Mouse (Mus musculus) forebrain, embryonic 11.5 days (tissue): ENCODE measurements around the gene Cnpy2. TPM values are rescaled to one million over a fixed set of nuclear protein-coding genes. Genes with fewer than 3 reads are reported as not detected.
A peak's percentile ranks its signal among the peaks of the same experiment; 100 is the strongest.

Experiments used
- ATAC-seq: fragments of 200-750 bp; cut with Nextera tagmentation; replicated peaks from 2 replicates; pipeline ENCODE4 v1.8.0; 2017; ENCODE audit warnings: moderate TSS enrichment; ENCODE audit not compliant: low FRiP score
- DNase-seq: peaks from one replicate; pipeline ENCODE4 v3.0.0-alpha.2; 2017; ENCODE audit warnings: low spot score
- H3K27ac ChIP-seq: fragments of 300-500 bp; sonication (generic); 2 replicates; pipeline ENCODE4 v1.5.1; 2014; ENCODE audit warnings: low read depth, low read length
- H3K27me3 ChIP-seq: fragments of 300-500 bp; sonication (generic); 2 replicates; pipeline ENCODE4 v1.6.1; 2014; ENCODE audit warnings: mild to moderate bottlenecking, low read length, mixed read lengths; ENCODE audit not compliant: control insufficient read depth, insufficient read depth
- H3K36me3 ChIP-seq: fragments of 300-500 bp; sonication (generic); 2 replicates; pipeline ENCODE4 v1.6.1; 2014; ENCODE audit warnings: mild to moderate bottlenecking, low read length, moderate library complexity, mixed read lengths; ENCODE audit not compliant: control insufficient read depth, insufficient read depth
- H3K4me1 ChIP-seq: fragments of 300-500 bp; sonication (generic); replicated peaks from 2 replicates; pipeline ENCODE4 v1.6.1; 2014; ENCODE audit warnings: low read length, mixed read lengths; ENCODE audit not compliant: control insufficient read depth, insufficient read depth
- H3K4me2 ChIP-seq: fragments of 300-500 bp; sonication (generic); 2 replicates; pipeline ENCODE4 v1.6.1; 2014; ENCODE audit warnings: low read depth, mild to moderate bottlenecking, low read length, moderate library complexity, mixed read lengths; ENCODE audit not compliant: severe bottlenecking
- H3K4me3 ChIP-seq: fragments of 300-500 bp; sonication (generic); 2 replicates; pipeline ENCODE4 v1.5.1; 2014; ENCODE audit warnings: low read depth, low read length
- H3K9ac ChIP-seq: fragments of 300-500 bp; sonication (generic); 2 replicates; pipeline ENCODE4 v1.6.1; 2014; ENCODE audit warnings: low read length
- H3K9me3 ChIP-seq: fragments of 300-500 bp; sonication (generic); 2 replicates; pipeline ENCODE4 v1.6.1; 2016; ENCODE audit warnings: low read length, mixed read lengths; ENCODE audit not compliant: control insufficient read depth
- WGBS: fragments of 180-500 bp; shearing (Covaris S2); extraction: QIAGEN DNeasy Blood & Tissue Kit; methylation state at CpG from one replicate; pipeline ENCODE4 v1.1.7; 2014; 5-methylcytosine and 5-hydroxymethylcytosine counted together
- polyA plus RNA-seq: library from polyadenylated mRNA; unstranded; fragments of >200 nt; fragmentation: Nextera tagmentation; extraction: Ambion mirVana; gene quantifications from 2 replicates; pipeline ENCODE4 v1.2.1, GENCODE M21; 2014

Gene Cnpy2
- polyA plus RNA-seq, 1 experiment from 2014 or later: 222 TPM

DNA sequence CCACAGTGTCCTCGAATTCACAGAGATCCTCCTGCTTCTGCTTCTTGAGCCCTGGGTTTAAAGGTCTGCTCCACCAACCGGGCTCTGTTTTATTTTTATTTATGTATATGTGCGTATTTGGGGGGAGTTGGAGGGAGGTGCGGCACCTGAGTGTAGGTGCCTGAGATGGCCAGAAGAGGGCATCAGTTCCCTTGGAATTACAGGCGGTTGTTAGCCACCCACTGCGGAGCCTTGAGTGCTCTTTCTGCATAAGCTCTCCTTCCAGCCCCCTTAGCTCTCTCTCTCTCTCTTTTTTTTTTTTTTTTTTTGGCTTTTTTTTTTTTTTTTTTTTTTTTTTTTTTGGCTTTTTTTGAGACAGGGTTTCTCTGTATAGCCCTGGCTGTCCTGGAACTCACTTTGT, 52.1 kb downstream of the Cnpy2 start:
- Histone ChIP-seq H3K36me3 (no peaks in the 10 kb centered on the region), H3K27me3 (no peaks in the 10 kb centered on the region), H3K9ac (no peak overlapping the region), H3K4me2 (no peak overlapping the region), H3K9me3 (no peaks in the 10 kb centered on the region), H3K4me1 (peaks cover 12% of the 10 kb centered on the region; the same call in 1 of the 2 replicates), H3K4me3 (no peak overlapping the region), H3K27ac (no peak overlapping the region)
- ATAC-seq: no peak
- 72% methylated on average over 6 of the region's 6 CpGs for WGBS
- DNase-seq: no peak

DNA sequence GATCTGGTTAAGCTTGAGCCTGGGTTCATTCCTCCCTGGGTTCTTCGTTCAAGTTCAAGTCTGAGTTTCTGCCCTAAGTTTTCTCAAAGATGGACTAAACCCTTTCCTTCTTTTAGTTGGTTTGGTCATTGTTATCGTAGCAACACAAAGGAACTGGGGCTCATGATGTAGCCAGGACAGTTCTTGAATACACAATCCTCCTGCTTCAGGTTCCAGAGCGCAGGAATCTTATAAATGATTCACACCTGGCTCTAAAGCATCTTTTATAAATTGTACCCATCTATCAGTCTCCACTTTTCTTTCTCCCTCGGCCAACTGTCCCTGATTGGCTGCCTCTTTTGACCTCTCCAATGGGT, 53.8 kb downstream of the Cnpy2 start:
- peak overlapping the region; percentile 92; the same call in 1 of the 2 replicates for H3K9ac ChIP-seq
- no peaks in the 10 kb centered on the region for H3K9me3 ChIP-seq
- H3K27ac ChIP-seq: peak overlapping the region; percentile 76
- H3K4me2 ChIP-seq: peak overlapping the region; percentile 79
- DNase-seq (no peak), ATAC-seq (no peak)
- peak overlapping the region; percentile 67 for H3K4me3 ChIP-seq
- no peaks in the 10 kb centered on the region for H3K36me3 ChIP-seq
- no peaks in the 10 kb centered on the region for H3K27me3 ChIP-seq
- peaks cover 12% of the 10 kb centered on the region; the same call in 1 of the 2 replicates for H3K4me1 ChIP-seq
- 51% methylated on average over 4 of the region's 4 CpGs for WGBS

DNA sequence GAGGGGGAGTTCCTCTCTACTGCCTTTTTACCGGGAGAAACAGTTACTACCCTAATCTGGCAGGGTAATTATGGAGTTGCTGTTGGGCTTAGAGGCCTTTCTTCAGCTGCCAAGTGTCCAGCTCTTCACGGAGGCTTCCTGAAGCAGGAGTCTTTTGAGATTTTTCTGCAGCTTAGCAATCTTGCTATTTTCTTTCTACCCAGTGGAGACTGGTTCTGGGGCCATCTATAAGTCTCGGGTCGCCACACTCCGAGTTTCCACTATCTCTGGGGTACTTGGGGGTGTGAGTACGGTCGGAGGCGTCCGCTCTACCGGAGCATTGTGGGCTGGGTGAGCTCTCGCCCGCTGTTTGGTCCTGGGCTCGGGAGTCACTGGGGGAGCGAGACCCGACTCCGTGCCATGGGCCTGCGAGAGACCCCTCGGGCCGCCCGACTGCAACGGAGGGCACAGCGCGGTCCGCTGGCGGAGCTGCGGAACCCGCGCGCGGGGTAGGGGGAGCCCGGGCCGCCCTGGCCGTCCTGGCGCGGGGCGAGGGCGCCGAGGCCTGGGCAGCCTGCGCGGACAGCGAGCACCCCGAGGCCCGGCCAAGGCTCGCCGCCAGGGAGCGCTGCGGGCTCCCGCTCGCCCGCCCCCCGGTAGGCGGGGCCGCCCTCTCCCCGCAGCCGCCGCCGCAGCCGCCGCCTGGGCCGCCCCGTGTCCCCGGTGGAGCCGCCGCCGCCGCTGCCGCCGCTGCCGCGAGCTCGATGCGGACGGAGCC, 54.4 kb downstream of the Cnpy2 start, which contains the start of gene Ankrd52:
Gene Ankrd52, plus strand, starts transcription at position 661 of the 757 bp plus-strand sequence.
- H3K9me3 ChIP-seq: no peaks in the 10 kb centered on the region
- no peaks in the 10 kb centered on the region for H3K27me3 ChIP-seq
- peaks cover 1% of the 10 kb centered on the region; the same call in 1 of the 2 replicates for H3K36me3 ChIP-seq
- peak within 1 kb of the TSS; percentile 92 for H3K9ac ChIP-seq
- ATAC-seq: peak; percentile 93
- under 1% methylated on average over 66 of the region's 73 CpGs for WGBS
- H3K4me2 ChIP-seq: peak within 1 kb of the TSS; percentile 79
- DNase-seq: peak; percentile 92
- H3K4me1 ChIP-seq: peaks cover 12% of the 10 kb centered on the region; the same call in 1 of the 2 replicates
- H3K27ac ChIP-seq: peak within 1 kb of the TSS; percentile 76
- H3K4me3 ChIP-seq: peak within 1 kb of the TSS; percentile 67

Other genes starting within 250 kb of the Cnpy2 start
- 2,200 and 2,324 TPM in 2 replicates for gene Atp5b, start 239.2 kb upstream of the Cnpy2 start, polyA plus RNA-seq
- 20.9 and 21.9 TPM in 2 replicates for gene Baz2a, start 230.9 kb upstream of the Cnpy2 start, polyA plus RNA-seq
- gene Rbms2, start 142.2 kb upstream of the Cnpy2 start, polyA plus RNA-seq: 21.7 and 22.3 TPM in 2 replicates
- gene Gls2, start 128.0 kb upstream of the Cnpy2 start, polyA plus RNA-seq: 1.3 and 1.7 TPM in 2 replicates
- gene Spryd4, start 110.7 kb upstream of the Cnpy2 start, polyA plus RNA-seq: 23.1 and 26.7 TPM in 2 replicates
- 0.28 and 0.55 TPM in 2 replicates for gene Mip, start 96.6 kb upstream of the Cnpy2 start, polyA plus RNA-seq
- gene Timeless, start 90.4 kb upstream of the Cnpy2 start, polyA plus RNA-seq: 81.7 and 89.7 TPM in 2 replicates
- 0.77 and 0.89 TPM in 2 replicates for gene Apon, start 68.4 kb upstream of the Cnpy2 start, polyA plus RNA-seq
- not detected in 2 replicates for gene Apof, start 53.8 kb upstream of the Cnpy2 start, polyA plus RNA-seq
- 16.1 and 16.4 TPM in 2 replicates for gene Stat2, start 51.9 kb upstream of the Cnpy2 start, polyA plus RNA-seq
- gene Il23a, start 23.7 kb upstream of the Cnpy2 start, polyA plus RNA-seq: not detected in 2 replicates
- 45.2 and 46.1 TPM in 2 replicates for gene Pan2, start 19.1 kb upstream of the Cnpy2 start, polyA plus RNA-seq
- gene Cs, start 15.3 kb downstream of the Cnpy2 start, polyA plus RNA-seq: 263 and 278 TPM in 2 replicates
- 21.0 and 23.1 TPM in 2 replicates for gene Coq10a, start 46.5 kb downstream of the Cnpy2 start, polyA plus RNA-seq
- 13.3 and 15.4 TPM in 2 replicates for gene Ankrd52, start 54.7 kb downstream of the Cnpy2 start, polyA plus RNA-seq
- 0.24 TPM in 1 of 2 replicates, not detected in the other for gene Slc39a5, start 78.8 kb downstream of the Cnpy2 start, polyA plus RNA-seq
- 151 TPM in 2 replicates for gene Nabp2, start 89.0 kb downstream of the Cnpy2 start, polyA plus RNA-seq
- gene Rnf41, start 89.2 kb downstream of the Cnpy2 start, polyA plus RNA-seq: 41.5 and 47.9 TPM in 2 replicates
- 139 and 144 TPM in 2 replicates for gene Smarcc2, start 136.8 kb downstream of the Cnpy2 start, polyA plus RNA-seq
- gene Myl6, start 171.7 kb downstream of the Cnpy2 start, polyA plus RNA-seq: 620 and 659 TPM in 2 replicates
- 3.0 and 3.4 TPM in 2 replicates for gene Myl6b, start 176.2 kb downstream of the Cnpy2 start, polyA plus RNA-seq
- gene Esyt1, start 203.4 kb downstream of the Cnpy2 start, polyA plus RNA-seq: 15.2 and 18.1 TPM in 2 replicates
- gene Zc3h10, start 225.3 kb downstream of the Cnpy2 start, polyA plus RNA-seq: 16.3 and 17.5 TPM in 2 replicates
- gene Rpl41, start 226.8 kb downstream of the Cnpy2 start, polyA plus RNA-seq: 3,049 and 3,079 TPM in 2 replicates
- gene Pa2g4, start 243.5 kb downstream of the Cnpy2 start, polyA plus RNA-seq: 249 and 269 TPM in 2 replicates